Mouse (Mus musculus): ENCODE measurements around the gene Dnajc2. TPM values are rescaled to one million over a fixed set of nuclear protein-coding genes. Genes with fewer than 3 reads are reported as not detected.

Gene Dnajc2
- polyA plus RNA-seq, 1 experiment from 2014 or later: 66.3 TPM

DNA sequence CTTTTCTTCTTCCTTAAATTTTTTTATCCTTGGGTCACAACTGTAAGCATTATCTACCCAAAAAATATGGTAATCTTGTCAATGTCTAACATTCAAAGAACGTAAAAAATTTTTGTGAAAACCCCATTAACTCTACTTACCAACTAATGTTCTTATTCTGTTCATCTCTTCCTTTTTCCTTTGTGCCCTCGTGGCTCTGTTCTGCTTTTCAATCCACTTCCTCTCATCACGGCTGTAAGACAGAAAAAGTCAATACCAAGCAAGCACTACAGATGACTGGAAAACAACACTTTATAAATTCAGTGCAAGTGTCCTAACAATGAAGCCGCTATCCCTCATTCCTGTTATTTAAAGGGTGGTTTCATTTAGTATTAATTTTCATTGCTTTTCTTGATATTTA is 16.5 kb downstream of the Dnajc2 start:
- no peaks in the 10 kb centered on the region for H3K9me3 ChIP-seq (ENCODE audit: control insufficient read depth, low read length)
- H3K27me3 ChIP-seq (replicated peaks; ENCODE audit: control insufficient read depth, insufficient read depth, low read length): no peaks in the 10 kb centered on the region
- H3K27ac ChIP-seq (ENCODE audit: low read depth, low read length): no peak overlapping the region
- no peaks in the 10 kb centered on the region for H3K4me1 ChIP-seq (ENCODE audit: control insufficient read depth, insufficient read depth, low read depth, low read length)
- ATAC-seq: no peak
- no peak overlapping the region for H3K4me2 ChIP-seq (ENCODE audit: low read length)
- no peak overlapping the region for H3K9ac ChIP-seq (ENCODE audit: low read depth, low read length)
- H3K36me3 ChIP-seq (ENCODE audit: control insufficient read depth, insufficient read depth, low read length): peaks cover 52% of the 10 kb centered on the region
- H3K4me3 ChIP-seq (ENCODE audit: low read length): no peak overlapping the region
- 89% methylated on average over 4 of the region's 4 CpGs for WGBS

GRCm38 (mm10) chr5:21745966-21746365 is 39.1 kb downstream of the Dnajc2 start:
- H3K36me3 ChIP-seq (ENCODE audit: control insufficient read depth, insufficient read depth, low read length): peaks cover 58% of the 10 kb centered on the region
- H3K27me3 ChIP-seq (replicated peaks; ENCODE audit: control insufficient read depth, insufficient read depth, low read length): no peaks in the 10 kb centered on the region
- no peak overlapping the region for H3K4me2 ChIP-seq (ENCODE audit: low read length)
- 98% methylated on average over 6 of the region's 8 CpGs for WGBS
- ATAC-seq: no peak
- no peak overlapping the region for H3K27ac ChIP-seq (ENCODE audit: low read depth, low read length)
- H3K4me1 ChIP-seq (ENCODE audit: control insufficient read depth, insufficient read depth, low read depth, low read length): no peaks in the 10 kb centered on the region
- H3K4me3 ChIP-seq (ENCODE audit: low read length): no peak overlapping the region
- H3K9ac ChIP-seq (ENCODE audit: low read depth, low read length): no peak overlapping the region
- no peaks in the 10 kb centered on the region for H3K9me3 ChIP-seq (ENCODE audit: control insufficient read depth, low read length)

DNA sequence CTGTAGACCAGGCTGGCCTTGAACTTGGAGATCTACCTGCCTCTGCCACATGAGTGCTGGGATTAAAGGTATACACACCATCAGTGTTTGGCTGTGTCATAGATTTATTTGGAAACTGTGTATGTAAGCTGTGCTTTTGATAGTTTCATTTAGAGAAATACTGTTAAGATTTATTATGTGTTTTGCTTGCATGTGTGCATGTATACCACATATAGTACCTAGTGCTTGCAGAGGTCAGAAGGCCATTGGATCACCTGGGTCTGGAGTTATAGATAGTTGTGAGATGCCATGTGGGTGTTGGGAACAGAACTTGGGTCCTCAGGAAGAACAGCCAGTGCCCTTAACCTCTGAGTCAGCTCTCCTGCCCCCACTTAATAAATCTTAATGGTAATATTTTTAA is 40.4 kb downstream of the Dnajc2 start:
- H3K9ac ChIP-seq (ENCODE audit: low read depth, low read length): no peak overlapping the region
- H3K27ac ChIP-seq (ENCODE audit: low read depth, low read length): no peak overlapping the region
- H3K9me3 ChIP-seq (ENCODE audit: control insufficient read depth, low read length): no peaks in the 10 kb centered on the region
- peaks cover 67% of the 10 kb centered on the region for H3K36me3 ChIP-seq (ENCODE audit: control insufficient read depth, insufficient read depth, low read length)
- H3K4me2 ChIP-seq (ENCODE audit: low read length): no peak overlapping the region
- H3K4me1 ChIP-seq (ENCODE audit: control insufficient read depth, insufficient read depth, low read depth, low read length): no peaks in the 10 kb centered on the region
- H3K27me3 ChIP-seq (replicated peaks; ENCODE audit: control insufficient read depth, insufficient read depth, low read length): no peaks in the 10 kb centered on the region
- no peak for ATAC-seq
- no peak overlapping the region for H3K4me3 ChIP-seq (ENCODE audit: low read length)

DNA sequence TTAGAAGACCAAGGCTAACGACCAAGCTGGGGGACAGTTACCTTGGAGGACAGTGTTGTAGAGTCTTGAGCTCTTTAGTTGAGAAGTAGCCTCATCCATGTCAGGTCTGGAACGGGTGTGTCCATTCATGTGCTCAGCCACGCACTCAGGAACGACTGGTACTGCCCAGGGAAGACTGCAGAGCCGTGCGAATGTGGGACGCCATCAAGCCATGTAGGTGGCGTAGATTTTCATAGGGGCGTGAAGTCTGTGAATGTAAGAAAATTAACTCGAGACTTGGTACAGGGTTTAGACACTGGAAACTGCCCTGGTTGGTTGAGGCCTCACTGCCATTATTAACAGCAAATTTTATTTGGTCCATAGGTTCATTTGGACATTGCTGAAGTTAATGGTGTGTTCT is 41.4 kb downstream of the Dnajc2 start:
- H3K27ac ChIP-seq (ENCODE audit: low read depth, low read length): no peak overlapping the region
- no peak for ATAC-seq
- no peaks in the 10 kb centered on the region for H3K27me3 ChIP-seq (replicated peaks; ENCODE audit: control insufficient read depth, insufficient read depth, low read length)
- H3K4me1 ChIP-seq (ENCODE audit: control insufficient read depth, insufficient read depth, low read depth, low read length): peaks cover under 1% of the 10 kb centered on the region; the same call in 1 of the 2 replicates
- H3K9me3 ChIP-seq (ENCODE audit: control insufficient read depth, low read length): no peaks in the 10 kb centered on the region
- no peak overlapping the region for H3K4me2 ChIP-seq (ENCODE audit: low read length)
- H3K4me3 ChIP-seq (ENCODE audit: low read length): no peak overlapping the region
- H3K36me3 ChIP-seq (ENCODE audit: control insufficient read depth, insufficient read depth, low read length): peaks cover 68% of the 10 kb centered on the region
- 96% methylated on average over 10 of the region's 10 CpGs for WGBS
- H3K9ac ChIP-seq (ENCODE audit: low read depth, low read length): no peak overlapping the region

DNA sequence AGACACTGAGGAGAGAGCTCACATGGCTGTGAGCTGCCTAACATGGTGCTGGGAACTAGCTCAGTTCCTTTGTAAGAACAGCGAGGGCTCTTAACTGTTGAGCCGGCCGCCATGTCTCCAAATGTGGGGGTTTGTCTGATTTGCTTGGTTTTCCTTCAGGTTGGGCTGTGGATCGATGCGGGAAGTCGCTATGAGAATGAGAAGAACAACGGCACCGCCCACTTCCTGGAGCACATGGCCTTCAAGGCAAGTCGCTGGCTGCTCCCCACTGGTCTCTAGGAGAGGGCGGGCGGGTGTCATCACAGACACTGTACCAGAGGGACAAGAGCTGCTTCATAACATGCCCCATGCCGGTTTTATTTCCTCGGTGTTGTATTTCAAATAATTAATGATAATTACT is 45.2 kb downstream of the Dnajc2 start:
- H3K4me2 ChIP-seq (ENCODE audit: low read length): no peak overlapping the region
- ATAC-seq: no peak
- no peak overlapping the region for H3K27ac ChIP-seq (ENCODE audit: low read depth, low read length)
- no peak overlapping the region for H3K9ac ChIP-seq (ENCODE audit: low read depth, low read length)
- H3K27me3 ChIP-seq (replicated peaks; ENCODE audit: control insufficient read depth, insufficient read depth, low read length): no peaks in the 10 kb centered on the region
- 91% methylated on average over 13 of the region's 13 CpGs for WGBS
- H3K9me3 ChIP-seq (ENCODE audit: control insufficient read depth, low read length): no peaks in the 10 kb centered on the region
- H3K4me3 ChIP-seq (ENCODE audit: low read length): no peak overlapping the region
- peaks cover 50% of the 10 kb centered on the region for H3K36me3 ChIP-seq (ENCODE audit: control insufficient read depth, insufficient read depth, low read length)
- H3K4me1 ChIP-seq (ENCODE audit: control insufficient read depth, insufficient read depth, low read depth, low read length): peaks cover 11% of the 10 kb centered on the region

- Histone ChIP-seq H3K4me2 (ENCODE audit: low read length) (no peak overlapping the region), H3K4me1 (ENCODE audit: control insufficient read depth, insufficient read depth, low read depth, low read length) (peaks cover 11% of the 10 kb centered on the region), H3K36me3 (ENCODE audit: control insufficient read depth, insufficient read depth, low read length) (peaks cover 43% of the 10 kb centered on the region), H3K9me3 (ENCODE audit: control insufficient read depth, low read length) (no peaks in the 10 kb centered on the region), H3K27me3 (replicated peaks; ENCODE audit: control insufficient read depth, insufficient read depth, low read length) (no peaks in the 10 kb centered on the region), H3K9ac (ENCODE audit: low read depth, low read length) (no peak overlapping the region), H3K27ac (ENCODE audit: low read depth, low read length) (no peak overlapping the region), H3K4me3 (ENCODE audit: low read length) (no peak overlapping the region)
- WGBS: 90% methylated on average over 11 of the region's 11 CpGs
- no peak for ATAC-seq
Measured at GRCm38 (mm10) chr5:21739120-21739519, 45.9 kb downstream of the Dnajc2 start.

DNA sequence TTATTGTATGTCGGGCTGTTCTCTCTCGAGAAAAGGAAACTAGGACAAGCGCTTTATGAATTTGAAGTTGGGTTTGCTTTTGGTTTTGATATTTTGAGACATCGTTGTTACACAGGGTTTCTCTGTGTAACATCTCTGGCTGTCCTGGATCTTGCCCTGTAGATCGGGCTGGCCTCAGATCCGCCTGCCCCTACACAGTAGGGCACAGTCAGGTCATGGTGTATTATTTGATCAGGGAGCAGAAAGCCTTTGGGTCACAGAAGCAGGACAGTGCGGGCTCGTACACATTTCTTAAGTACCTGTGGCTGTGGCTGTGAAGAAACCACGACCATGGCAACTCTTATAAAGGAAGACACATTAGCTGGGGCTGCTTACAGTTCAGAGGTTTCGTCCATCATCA is 47.4 kb downstream of the Dnajc2 start:
- Histone ChIP-seq H3K4me2 (ENCODE audit: low read length) (peak overlapping the region; percentile 75), H3K9me3 (ENCODE audit: control insufficient read depth, low read length) (no peaks in the 10 kb centered on the region), H3K4me1 (ENCODE audit: control insufficient read depth, insufficient read depth, low read depth, low read length) (peaks cover 18% of the 10 kb centered on the region), H3K27ac (ENCODE audit: low read depth, low read length) (no peak overlapping the region), H3K27me3 (replicated peaks; ENCODE audit: control insufficient read depth, insufficient read depth, low read length) (no peaks in the 10 kb centered on the region), H3K36me3 (ENCODE audit: control insufficient read depth, insufficient read depth, low read length) (peaks cover 30% of the 10 kb centered on the region), H3K9ac (ENCODE audit: low read depth, low read length) (peak overlapping the region; percentile 97), H3K4me3 (ENCODE audit: low read length) (peak overlapping the region; percentile 98)
- WGBS: 26% methylated on average over 10 of the region's 10 CpGs
- no peak for ATAC-seq

GRCm38 (mm10) chr5:21736956-21737585 is 48.0 kb downstream of the Dnajc2 start, which contains the start of gene Pmpcb:
Gene Pmpcb, plus strand, starts transcription at chr5:21737141.
- Histone ChIP-seq H3K4me3 (ENCODE audit: low read length) (peak within 1 kb of the TSS; percentile 98), H3K4me2 (ENCODE audit: low read length) (peak within 1 kb of the TSS; percentile 75), H3K9ac (ENCODE audit: low read depth, low read length) (peak within 1 kb of the TSS; percentile 97), H3K36me3 (ENCODE audit: control insufficient read depth, insufficient read depth, low read length) (peaks cover 28% of the 10 kb centered on the region), H3K4me1 (ENCODE audit: control insufficient read depth, insufficient read depth, low read depth, low read length) (peaks cover 19% of the 10 kb centered on the region), H3K27me3 (replicated peaks; ENCODE audit: control insufficient read depth, insufficient read depth, low read length) (no peaks in the 10 kb centered on the region), H3K27ac (ENCODE audit: low read depth, low read length) (peak within 1 kb of the TSS; percentile 89), H3K9me3 (ENCODE audit: control insufficient read depth, low read length) (no peaks in the 10 kb centered on the region)
- peak; percentile 85 for ATAC-seq
- whole genome bisulfite sequencing: under 1% methylated on average over 26 of the region's 42 CpGs

GRCm38 (mm10) chr5:21736046-21736445 is 49.0 kb downstream of the Dnajc2 start:
- 87% methylated on average over 11 of the region's 11 CpGs for WGBS
- Histone ChIP-seq H3K36me3 (ENCODE audit: control insufficient read depth, insufficient read depth, low read length) (peaks cover 18% of the 10 kb centered on the region), H3K4me3 (ENCODE audit: low read length) (no peak overlapping the region), H3K4me2 (ENCODE audit: low read length) (no peak overlapping the region), H3K27ac (ENCODE audit: low read depth, low read length) (no peak overlapping the region), H3K27me3 (replicated peaks; ENCODE audit: control insufficient read depth, insufficient read depth, low read length) (no peaks in the 10 kb centered on the region), H3K9me3 (ENCODE audit: control insufficient read depth, low read length) (no peaks in the 10 kb centered on the region), H3K4me1 (ENCODE audit: control insufficient read depth, insufficient read depth, low read depth, low read length) (peaks cover 19% of the 10 kb centered on the region), H3K9ac (ENCODE audit: low read depth, low read length) (no peak overlapping the region)
- ATAC-seq: no peak

All from hindbrain, embryonic 16.5 days (tissue).